Mouse (Mus musculus) layer of hippocampus, postnatal 36 days (tissue): ENCODE measurements at regions not wholly inside any gene's neighbourhood (a gene's known extent, or its start where the extent isn't known, plus 50 kb on each side); places are given as distances from the start of the nearest gene placed in this dataset.

ENCODE experiments used
- DNase-seq, 2 experiments: peaks; one replicate each; pipeline ENCODE4 v3.0.0; 2022

DNA sequence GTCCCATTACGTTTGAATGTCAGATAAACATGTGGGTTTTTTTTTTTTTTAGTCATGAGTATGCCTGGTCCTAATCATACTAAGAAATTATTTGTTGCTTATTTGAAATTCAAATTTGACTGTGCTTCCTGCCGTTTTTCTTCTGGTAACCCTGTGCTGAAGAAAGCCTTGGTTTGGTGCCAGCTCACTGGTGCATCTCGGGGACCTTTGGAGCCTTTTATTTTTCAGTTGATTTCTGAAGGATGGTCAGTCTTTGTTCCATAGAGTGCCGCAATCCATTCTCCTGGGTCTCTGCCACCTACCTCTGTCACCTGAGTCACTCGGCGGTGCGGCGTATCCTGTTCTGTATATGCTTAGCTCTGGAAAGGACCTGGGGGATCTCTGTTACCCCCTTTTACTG, 158.9 kb upstream of the Id4 start:
- DNase-seq = no peak

DNA sequence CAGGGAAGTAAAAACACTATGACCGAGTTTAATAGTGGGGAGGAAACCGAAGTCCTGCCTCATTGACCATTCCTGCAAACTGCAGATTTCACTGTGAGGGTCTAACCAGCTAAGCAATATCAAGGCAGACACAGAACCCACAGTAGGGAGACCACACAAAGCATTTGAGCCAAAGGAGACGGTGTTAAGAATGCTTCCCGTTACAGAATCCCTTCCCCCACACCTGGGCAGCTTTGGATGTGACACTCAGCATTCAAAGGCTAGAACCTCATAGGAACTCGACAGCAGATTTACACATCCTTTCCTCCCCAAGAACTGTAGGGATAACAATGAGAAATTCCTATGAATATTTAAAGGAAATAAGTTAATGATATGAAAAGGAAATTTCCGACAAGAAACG, 158.5 kb upstream of the Id4 start:
- DNase-seq = no peak

DNA sequence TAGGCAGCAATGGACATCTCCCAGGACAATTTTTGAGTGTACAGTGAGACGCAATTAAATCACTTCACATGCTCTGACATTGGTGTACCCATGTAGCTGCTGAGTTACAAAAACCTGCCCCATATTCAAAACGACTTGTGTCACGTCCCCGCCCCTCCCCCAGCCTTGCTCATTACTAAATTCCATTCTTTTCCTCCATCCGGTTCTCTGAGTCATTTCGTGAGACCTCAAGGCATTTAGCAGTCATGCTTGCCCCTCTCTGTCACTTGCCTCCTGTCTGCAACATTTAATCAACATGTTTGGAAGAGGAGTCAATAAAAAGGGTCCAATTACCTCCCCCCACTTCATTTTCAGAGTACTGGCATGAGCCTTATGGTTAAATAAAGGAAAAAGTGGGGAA, 156.3 kb upstream of the Id4 start:
- no peak for DNase-seq

DNA sequence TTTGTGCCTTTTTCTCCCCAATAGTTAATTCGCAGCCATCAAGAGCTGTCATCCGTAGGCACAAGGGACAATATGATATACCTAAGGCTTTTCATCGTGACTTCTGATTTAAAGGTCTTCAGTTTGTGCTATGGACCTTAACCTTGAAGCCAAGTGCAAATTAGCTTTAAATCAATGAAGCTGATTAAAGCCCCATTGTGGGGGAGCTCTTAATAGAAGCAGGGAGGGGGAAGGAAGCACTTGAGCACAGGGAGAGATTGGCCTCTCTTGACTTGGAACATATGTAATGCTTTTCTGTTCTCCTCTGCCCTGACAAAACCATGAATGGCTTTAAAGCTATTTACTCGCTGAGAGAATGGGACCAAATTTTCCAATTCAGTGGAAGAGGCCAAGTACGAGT, 154.1 kb upstream of the Id4 start:
- DNase-seq = no peak

DNA sequence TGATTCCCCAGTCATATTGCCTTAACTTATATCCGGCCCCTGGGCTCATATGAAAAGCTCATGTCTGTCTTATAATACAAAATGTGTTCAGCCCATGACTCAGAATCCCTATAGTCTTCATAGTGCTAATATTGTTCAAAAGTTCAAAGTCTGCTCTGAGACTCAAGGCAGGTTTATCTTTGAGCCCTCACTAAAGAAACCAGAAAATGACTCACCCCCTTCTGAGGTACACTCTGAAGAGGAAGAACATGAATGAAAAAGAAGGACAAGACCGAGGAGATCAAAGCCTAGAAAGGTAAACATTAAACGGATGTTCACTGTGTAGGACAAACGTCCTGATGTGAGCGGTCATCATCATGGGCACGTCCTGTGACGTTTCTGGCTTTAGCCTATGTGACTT, 145.1 kb upstream of the Id4 start:
- no peak for DNase-seq

DNA sequence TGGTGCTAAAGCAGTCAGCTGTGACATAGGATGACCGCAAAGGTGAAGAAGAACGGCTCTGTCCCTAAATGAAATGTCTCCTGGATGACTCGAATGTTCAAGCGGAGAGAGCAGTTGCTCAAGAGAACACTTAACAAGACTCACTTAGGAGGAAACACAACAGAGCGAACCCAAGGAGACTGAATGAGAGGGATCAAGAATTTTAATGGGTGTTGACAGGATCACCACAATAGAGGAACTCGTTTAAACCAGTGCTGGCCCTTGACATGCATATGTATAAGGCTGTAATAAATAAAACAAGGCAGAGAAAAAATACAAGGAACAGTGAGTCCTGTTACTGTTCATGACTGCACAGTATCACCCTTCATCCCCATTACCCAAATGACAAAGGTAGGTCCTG, 134.4 kb upstream of the Id4 start:
- no peak for DNase-seq

DNA sequence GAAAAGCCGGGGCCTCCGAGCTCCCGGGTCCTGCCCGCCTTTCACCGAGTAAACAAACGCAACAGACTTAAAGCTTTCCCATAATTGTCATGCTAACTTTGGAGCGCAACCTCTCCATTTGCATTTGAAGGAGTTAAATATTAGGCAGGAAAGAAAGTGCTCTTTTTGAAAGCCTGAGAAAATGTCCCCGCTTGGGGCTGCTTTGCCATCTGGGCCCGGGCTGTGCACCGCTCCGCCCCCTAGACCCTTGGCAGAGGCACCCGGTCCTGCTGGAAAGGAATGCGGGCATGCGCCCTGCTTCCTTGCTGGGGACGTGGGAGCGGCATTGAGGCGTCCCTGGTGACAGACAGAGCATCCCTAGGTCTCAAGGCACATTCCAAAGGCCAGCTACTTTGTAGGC, 130.3 kb upstream of the Id4 start:
- peak; percentile 68 to 78 for DNase-seq

DNA sequence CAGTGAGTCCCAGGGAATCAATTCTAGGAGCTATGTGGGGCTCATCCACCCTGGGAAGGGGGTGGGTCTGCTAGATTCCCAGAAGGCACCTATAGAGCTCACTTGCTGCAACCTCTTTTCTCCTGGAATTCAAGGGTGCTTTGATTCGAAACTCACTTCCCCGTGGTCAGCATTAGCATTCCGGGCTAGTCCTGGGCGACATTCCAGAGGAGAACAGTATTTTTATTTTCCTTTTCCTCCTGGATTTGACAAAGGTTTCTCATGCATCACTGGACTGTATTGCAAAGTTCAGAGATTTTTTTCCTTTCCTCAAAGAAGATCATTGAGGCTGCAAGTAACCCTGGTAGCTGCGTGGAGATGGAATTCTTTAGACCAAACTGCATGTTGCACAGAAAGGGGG, 129.3 kb upstream of the Id4 start:
- no peak for DNase-seq

DNA sequence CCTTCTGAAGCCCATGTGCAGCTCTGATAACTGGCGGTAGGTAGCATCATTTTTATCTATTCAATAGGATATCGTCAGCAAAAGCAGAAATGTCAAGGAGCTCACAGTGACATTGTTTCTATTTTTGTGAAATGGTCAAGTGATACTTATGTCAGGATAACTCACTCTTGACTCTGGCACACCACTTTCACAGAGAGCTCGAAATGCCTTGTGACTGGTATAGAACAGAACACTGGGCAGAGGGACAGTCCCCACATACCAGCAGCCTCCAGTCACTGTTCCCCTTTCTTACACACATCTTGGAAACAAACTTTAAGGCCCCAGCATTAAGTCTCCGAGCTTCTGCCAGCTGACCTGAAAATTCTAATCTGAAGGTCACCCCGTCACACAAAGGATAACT, 115.1 kb upstream of the Id4 start:
- no peak for DNase-seq

DNA sequence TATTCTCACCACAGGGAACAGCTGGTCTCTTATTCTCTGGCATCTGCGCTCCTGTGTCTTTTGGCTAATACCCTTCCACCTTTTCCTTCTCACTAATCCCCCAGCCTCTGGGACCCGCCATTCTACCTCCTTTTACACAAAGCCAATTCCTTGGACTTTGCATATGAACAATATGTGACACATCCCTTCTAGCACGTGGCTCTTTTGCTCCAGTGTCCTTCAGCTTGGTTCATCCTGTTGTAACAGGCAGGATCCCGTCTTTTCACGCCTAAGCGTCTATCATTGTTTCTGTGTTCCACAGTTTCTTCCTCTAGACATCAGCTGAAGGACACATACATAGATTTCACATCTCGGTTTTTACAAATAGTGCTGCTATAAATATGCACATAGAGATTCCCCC, 114.0 kb upstream of the Id4 start:
- no peak for DNase-seq

DNA sequence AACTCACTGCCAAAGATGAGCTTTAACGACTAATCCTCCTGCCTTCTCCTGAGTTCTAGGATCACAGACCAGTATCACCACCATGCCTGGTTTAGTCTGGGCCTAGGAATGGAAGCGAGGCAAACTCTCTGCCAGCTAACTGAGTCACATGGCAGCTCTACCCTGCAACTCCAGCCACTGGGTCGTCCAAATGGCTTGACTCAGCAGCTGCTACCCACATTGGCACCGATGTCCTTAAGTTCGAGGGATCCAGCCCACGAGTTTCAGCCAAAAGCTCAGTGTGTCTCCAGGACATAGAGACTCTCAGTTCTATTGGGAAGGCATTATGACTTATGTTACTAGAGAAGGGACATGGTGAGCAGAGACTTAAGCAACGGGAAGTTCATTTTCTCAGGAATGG, 107.8 kb upstream of the Id4 start:
- peak; percentile 18 to 32 for DNase-seq

DNA sequence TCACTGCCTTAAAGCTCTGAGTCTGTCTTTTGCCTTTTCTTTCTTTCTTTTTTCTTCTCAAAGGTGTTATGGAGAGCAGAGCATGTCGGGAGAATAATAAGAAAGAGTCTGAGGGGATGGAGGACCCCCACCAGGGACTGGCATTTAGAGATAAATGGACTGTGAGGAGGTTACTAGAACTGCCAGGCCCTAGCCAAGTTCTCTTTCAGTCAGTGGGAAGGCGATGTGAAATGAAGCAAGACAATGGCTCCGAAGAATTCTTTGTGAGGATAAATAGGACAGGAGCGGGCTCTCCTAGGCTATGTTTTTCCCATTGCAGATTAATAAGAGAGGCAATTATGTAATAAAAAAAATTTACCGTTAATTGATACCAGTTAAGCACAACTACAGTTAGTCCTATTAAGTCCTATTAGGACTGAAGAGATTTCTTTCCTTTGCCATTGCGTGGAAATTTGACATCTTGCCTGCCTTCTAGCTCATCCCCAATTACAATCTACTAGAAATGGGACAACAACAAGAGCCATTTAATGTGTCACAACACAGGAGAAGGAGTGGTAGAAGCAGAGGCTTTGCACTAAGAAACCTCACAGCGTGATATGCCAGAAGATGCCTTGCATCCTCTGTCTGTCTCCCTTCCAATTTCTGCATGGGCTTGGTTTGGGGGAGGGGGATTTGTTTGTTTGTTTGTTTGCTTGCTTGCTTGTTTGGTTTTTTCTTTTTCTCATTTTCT, 107.2 kb upstream of the Id4 start:
- no peak for DNase-seq

DNA sequence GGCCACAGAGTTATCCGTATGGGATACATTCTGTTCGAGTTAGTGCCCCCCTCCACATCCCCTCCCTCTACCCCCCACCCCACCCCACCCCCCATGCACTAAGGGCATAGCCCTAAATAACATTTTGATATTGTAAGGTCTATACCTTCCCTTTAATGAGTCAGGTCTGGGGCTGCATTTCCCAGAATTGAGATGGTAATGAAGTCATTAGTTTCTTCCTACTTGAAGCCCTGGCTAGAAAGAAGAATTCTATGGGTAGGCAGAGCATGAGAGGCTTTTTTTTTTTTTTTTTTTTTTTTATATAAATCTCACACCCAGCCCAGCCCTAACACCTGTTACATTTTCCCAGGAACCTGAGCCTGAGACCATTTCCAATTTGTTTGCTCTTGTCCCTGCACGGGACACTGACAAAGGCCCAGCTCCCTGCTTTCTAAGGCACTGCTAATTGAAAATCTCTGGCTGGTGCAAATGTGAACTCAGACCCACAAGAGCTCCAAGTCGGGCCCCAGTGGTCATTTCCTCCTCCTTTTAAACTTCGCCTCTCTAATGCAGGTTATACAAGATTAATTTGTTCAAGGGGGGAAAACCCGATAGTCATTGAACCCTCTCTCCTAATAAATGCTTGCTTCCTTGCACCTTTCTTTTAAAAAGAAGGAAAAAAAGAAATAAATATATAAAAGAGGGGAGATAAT, 106.5 kb upstream of the Id4 start:
- no peak for DNase-seq

DNA sequence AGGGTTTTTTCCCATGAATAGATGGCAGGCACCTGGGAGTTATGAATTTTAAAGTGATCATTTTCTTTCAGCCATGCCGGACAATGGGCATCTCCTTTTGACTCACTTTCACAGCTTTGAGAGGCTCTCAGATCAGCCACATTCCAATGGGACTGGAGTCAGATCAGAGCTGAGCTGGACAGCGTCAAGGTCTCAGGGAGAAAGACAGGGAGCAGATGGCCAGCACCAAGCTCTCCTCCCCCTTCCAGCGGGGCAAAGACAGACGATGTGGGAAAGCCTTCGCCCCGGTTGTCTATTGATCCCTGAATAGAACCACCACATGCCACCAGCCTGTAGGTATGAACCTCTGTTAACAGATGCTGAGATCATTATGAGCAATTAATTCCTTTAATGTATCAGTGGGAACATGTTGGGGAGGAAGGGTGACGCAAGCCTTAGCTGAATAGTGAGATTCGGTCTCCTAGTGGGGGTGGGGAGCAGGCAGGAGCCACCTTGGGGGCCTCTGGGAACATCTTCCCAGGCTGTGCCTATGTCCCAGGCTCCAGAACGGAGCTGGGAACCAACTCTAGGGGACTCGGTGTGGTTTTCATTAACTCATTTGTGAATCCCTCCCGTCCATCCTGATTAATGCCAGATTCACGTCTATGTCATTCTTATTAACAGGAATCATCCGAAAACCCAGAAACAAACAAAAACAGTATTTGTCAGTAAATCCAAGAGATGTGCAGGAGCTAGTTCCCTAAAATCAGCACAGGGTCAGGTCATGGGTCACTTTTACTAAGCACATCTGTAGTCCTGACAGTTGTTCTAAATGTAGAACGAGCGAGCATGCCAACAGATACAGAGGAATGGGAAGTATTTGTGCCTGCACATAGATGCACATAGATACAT, 101.8 kb upstream of the Id4 start:
- DNase-seq = no peak

DNA sequence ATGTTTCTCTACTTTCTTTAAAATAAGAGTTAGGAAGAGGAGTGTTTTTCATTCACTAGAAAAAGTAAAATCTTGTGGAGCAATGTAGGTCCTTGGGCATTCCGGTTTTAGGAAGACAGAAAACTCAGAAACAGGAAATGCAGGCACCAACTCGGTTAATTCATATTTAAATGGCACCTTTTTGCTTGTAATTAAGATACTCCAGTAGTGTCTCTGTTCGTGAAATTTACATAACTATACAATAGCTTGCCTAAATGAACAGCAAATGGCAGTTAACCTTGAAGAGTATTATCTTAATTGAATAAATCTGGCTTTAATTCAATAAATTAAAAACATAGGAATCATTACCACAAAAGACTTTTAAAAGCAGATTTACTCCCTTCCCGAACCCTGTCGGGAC, 100.9 kb upstream of the Id4 start:
- DNase-seq = no peak

DNA sequence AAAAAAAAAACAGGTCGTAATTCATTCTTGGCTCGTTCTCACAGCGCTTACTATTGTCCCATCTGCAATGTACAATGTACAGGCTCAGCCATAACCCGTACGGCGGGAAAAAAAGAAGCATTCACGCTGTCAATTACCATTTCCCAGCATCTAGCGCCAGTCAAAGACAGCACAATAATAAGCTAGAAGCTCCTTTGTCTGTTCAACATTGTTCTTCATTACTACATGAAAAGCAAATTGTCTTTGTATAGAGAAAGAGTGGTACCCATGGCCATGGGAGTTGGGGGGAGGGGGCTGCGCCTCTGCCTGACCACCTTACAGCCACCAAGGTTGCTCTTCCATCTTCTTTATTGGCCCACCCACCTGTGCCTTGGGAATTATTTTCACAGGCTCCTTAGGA, 99.7 kb upstream of the Id4 start:
- no peak for DNase-seq

DNA sequence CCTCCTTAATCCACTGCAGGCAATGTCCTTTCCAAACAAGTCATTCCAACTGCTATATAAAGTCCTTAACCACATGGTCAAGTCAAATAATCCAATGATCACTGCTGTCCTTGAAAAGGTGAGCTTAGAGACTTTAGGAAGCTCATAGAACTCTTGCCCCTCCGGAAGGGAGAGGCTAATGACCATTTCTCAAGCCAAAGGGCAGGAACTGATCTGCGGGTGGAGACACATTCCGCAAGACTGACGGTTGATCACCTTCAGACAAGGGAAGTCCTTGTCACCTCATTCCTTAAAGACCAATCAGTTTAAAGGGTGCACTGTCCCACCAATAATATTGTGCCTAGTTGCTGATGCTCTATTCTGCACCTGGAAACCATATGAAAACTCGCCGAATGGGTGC, 96.4 kb upstream of the Id4 start:
- DNase-seq = no peak

DNA sequence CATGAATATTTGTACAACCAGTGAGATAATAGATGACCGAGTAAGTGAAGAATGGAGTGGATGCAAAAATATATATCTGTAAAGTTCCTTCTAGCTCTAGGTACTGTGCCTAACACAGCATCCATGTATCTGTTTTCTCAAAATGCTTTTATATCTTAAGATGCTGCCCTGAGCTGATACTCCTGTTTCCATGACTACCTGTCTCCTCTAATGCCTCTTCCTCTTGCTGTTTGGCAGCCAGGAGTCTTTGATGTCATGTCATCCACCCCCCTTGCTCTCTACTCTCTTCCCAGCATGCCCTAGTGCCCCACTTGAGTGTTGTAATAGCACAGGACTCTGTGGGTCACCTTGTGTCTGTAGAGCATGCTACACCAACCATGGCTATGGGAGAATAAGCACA, 95.2 kb upstream of the Id4 start:
- no peak for DNase-seq

DNA sequence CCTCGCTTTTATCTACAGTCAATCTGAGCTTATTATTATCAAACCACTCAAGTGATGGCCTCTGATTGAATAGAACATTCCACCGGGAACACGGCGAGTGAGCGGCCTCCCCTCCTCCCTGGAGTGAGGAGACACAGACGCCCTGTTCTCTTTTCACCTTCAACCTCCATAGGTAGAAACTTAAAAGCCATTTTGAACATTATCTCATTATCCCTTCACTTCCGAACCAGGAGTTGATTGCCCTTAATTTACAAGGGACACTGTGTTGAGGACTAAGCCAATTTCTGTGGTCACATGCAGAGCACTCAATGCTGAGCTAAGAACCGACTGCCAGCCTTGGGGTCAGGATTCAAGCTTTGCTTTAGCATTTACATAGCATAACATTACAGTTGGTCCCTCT, 93.1 kb upstream of the Id4 start:
- no peak for DNase-seq

DNA sequence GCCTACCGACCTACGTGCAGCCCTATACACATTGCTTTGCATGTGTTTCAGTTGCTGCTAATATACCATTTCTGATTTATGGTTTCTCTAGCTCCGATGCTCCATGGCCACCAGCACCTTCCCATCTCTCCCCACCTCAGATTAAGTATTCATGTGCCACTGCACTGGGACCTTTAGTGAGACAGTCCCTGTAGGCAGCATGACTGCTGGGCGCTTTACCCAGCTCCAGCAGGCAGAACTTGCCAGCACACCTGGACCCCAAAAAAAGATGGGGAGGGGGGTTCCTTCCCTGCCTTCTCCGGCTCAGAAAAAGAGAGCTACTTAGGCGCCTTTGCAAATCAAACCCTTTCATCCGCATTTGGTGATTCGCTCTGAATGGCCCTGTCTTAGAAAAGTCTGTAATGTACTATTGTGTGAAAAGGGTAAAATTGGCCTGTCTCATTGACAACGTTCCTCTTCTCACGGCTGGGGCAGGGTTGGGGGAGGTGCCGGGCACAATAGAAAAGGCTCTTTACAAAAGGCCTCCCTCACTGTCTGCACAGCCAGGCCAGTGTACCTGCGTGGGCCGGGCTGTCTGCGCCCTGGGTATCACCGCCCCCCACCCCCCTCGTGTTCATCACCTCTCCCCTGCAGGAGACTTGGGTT, 89.6 kb upstream of the Id4 start:
- DNase-seq = no peak

DNA sequence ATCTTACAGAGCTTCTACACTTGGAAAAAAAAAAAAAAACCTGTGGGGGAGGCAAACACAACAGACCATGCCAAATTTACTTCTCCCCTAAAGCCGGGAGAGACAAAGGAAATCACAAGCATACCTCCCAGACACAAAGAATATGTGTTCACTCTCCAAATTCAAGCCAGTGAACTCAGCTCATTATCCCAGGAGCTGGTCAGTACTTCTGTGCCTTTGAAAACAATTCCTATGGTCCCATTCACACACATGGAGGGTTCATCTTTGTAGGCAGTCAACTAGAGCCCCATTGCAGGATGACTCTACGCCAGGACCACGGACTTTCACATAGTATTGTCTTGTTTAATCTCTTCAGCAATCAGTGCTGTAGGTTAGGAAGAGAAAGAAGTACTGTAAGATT, 89.0 kb upstream of the Id4 start:
- DNase-seq = no peak

DNA sequence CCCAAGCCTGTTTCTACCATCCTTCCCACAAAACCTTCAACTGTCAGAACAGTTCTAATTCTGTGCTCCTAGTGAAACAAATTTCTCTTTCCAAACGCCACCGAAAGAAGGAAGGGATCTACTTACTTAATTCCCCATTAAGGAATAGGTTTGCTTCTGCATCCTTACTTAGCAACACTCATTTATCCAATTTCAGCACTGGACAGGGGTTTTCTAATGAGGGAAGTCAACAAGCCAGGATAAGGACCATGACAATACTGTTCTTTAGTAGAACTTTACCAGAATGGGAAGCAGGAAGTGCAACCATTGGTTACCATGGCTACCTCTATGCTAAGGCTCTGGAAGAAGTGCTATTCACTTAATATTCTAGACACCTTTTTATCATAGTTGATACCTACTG, 68.6 kb upstream of the Id4 start:
- DNase-seq = no peak

DNA sequence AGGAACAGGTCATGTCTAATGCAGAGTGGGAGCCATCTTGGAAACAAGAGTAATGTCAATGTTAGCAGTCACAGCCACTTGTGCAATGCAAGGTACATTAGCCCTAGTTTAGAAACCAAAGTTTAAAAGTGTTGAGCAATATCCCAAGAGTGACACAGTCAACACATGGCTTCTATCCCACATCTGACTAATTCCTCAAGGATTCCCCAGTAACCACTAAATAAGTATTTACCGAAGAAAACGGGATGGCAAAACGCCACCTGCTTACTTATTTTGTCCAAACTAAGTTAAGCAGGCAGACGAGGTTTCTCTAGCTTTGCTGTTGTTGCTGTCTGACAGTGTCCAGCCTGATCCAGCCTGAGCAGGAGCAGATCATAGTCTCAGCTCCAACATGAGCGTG, 67.1 kb upstream of the Id4 start:
- no peak for DNase-seq
